Mouse (Mus musculus) fat pad, adult 2 months (tissue): ENCODE data around the gene Cpt1a.
A peak's percentile ranks its signal among the peaks of the same experiment; 100 is the strongest.

ENCODE experiments used
- DNase-seq: peaks from one replicate; pipeline ENCODE4 v3.0.0-alpha.2; 2011; ENCODE audit warnings: low read depth, low spot score; ENCODE audit errors: extremely low read depth

Cpt1a gene

GRCm38 (mm10) chr19:3363510-3363909 is 41.4 kb downstream of the Cpt1a start:
- no peak for DNase-seq

- DNase-seq, result no peak
These were observed 43.0 kb downstream of the Cpt1a start for GRCm38 (mm10) chr19:3365089-3365488.

- DNase-seq, result no peak
These were observed 46.1 kb downstream of the Cpt1a start for GRCm38 (mm10) chr19:3368276-3368675.

- no peak for DNase-seq
These were observed 51.2 kb downstream of the Cpt1a start for GRCm38 (mm10) chr19:3373380-3373779.

GRCm38 (mm10) chr19:3374028-3374427 is 51.9 kb downstream of the Cpt1a start:
- DNase-seq, result no peak

GRCm38 (mm10) chr19:3375945-3376495 is 53.9 kb downstream of the Cpt1a start:
- no peak for DNase-seq

GRCm38 (mm10) chr19:3376966-3377715 is 55.0 kb downstream of the Cpt1a start:
- peak; percentile 70 for DNase-seq

GRCm38 (mm10) chr19:3378614-3379013 is 56.5 kb downstream of the Cpt1a start:
- no peak for DNase-seq

- DNase-seq, result no peak
These were observed 65.9 kb downstream of the Cpt1a start for GRCm38 (mm10) chr19:3388061-3388460.

GRCm38 (mm10) chr19:3388629-3389057 is 66.5 kb downstream of the Cpt1a start, which contains the start of gene Tesmin:
Tesmin (plus strand) TSS chr19:3388857.
- DNase-seq, result no peak

GRCm38 (mm10) chr19:3389089-3389488 is 67.0 kb downstream of the Cpt1a start:
- DNase-seq, result no peak

- DNase-seq, result no peak
These were observed 70.2 kb downstream of the Cpt1a start for GRCm38 (mm10) chr19:3392384-3392783.

- DNase-seq, result no peak
These were observed 72.1 kb downstream of the Cpt1a start for GRCm38 (mm10) chr19:3394216-3394615.

- no peak for DNase-seq
These were observed 77.9 kb downstream of the Cpt1a start for GRCm38 (mm10) chr19:3400057-3400456.

- no peak for DNase-seq
These were observed 79.4 kb downstream of the Cpt1a start for GRCm38 (mm10) chr19:3401504-3401903.

GRCm38 (mm10) chr19:3401943-3402342 is 79.8 kb downstream of the Cpt1a start:
- DNase-seq, result no peak

GRCm38 (mm10) chr19:3402390-3402789 is 80.3 kb downstream of the Cpt1a start:
- no peak for DNase-seq

GRCm38 (mm10) chr19:3404030-3404429 is 81.9 kb downstream of the Cpt1a start:
- DNase-seq, result no peak

GRCm38 (mm10) chr19:3405531-3406281 is 83.6 kb downstream of the Cpt1a start:
- no peak for DNase-seq

- no peak for DNase-seq
These were observed 92.2 kb downstream of the Cpt1a start, which contains the start of gene Gal for GRCm38 (mm10) chr19:3414268-3414733. Gal (minus strand) TSS chr19:3414544.

GRCm38 (mm10) chr19:3419251-3419650 is 97.1 kb downstream of the Cpt1a start:
- DNase-seq, result no peak

- DNase-seq, result no peak
These were observed 100.4 kb downstream of the Cpt1a start for GRCm38 (mm10) chr19:3422488-3422887.
